Mouse (Mus musculus) limb, embryonic 14.5 days (tissue): ENCODE measurements around the gene Ecel1. TPM values are rescaled to one million over a fixed set of nuclear protein-coding genes. Genes with fewer than 3 reads are reported as not detected.

Source experiments
- ATAC-seq: fragments of 200-750 bp; cut with Nextera tagmentation; 2 replicates; pipeline ENCODE4 v1.8.0; 2017; ENCODE audit warnings: low read depth, moderate number of reproducible peaks, moderate TSS enrichment; ENCODE audit not compliant: low FRiP score
- DNase-seq: peaks from one replicate; pipeline ENCODE4 v3.0.0-alpha.2; 2015; ENCODE audit warnings: low spot score
- H3K27ac ChIP-seq: fragments of 300-500 bp; sonication (generic); replicated peaks from 2 replicates; pipeline ENCODE4 v1.5.1; 2014; ENCODE audit warnings: low read depth, mild to moderate bottlenecking, low read length, moderate library complexity, mixed read lengths
- H3K27me3 ChIP-seq: fragments of 300-500 bp; sonication (generic); 2 replicates; pipeline ENCODE4 v1.6.1; 2014; ENCODE audit warnings: low read length, mixed read lengths; ENCODE audit not compliant: control insufficient read depth, insufficient read depth
- H3K36me3 ChIP-seq: fragments of 300-500 bp; sonication (generic); 2 replicates; pipeline ENCODE4 v1.6.1; 2014; ENCODE audit warnings: mild to moderate bottlenecking, low read length, moderate library complexity, mixed read lengths; ENCODE audit not compliant: control insufficient read depth, insufficient read depth
- H3K4me1 ChIP-seq: fragments of 300-500 bp; sonication (generic); 2 replicates; pipeline ENCODE4 v1.6.1; 2014; ENCODE audit warnings: antibody characterized with exemption, low read length, mixed read lengths; ENCODE audit not compliant: control insufficient read depth, insufficient read depth
- H3K4me2 ChIP-seq: fragments of 300-500 bp; sonication (generic); replicated peaks from 2 replicates; pipeline ENCODE4 v1.6.1; 2014; ENCODE audit warnings: low read depth, mild to moderate bottlenecking, low read length, moderate library complexity; ENCODE audit not compliant: severe bottlenecking
- H3K4me3 ChIP-seq: fragments of 300-500 bp; sonication (generic); replicated peaks from 2 replicates; pipeline ENCODE4 v1.5.1; 2014; ENCODE audit warnings: low read length
- H3K9ac ChIP-seq: fragments of 300-500 bp; sonication (generic); 2 replicates; pipeline ENCODE4 v1.6.1; 2014; ENCODE audit warnings: mild to moderate bottlenecking, low read depth, low read length, moderate library complexity; ENCODE audit not compliant: severe bottlenecking
- H3K9me3 ChIP-seq: fragments of 300-500 bp; sonication (generic); 2 replicates; pipeline ENCODE4 v1.6.1; 2016; ENCODE audit warnings: low read length; ENCODE audit not compliant: control insufficient read depth
- POLR2A ChIP-seq: fragments of 200-500 bp; IDR thresholded peaks from 2 replicates; pipeline ENCODE4 v1.8.0; 2012; ENCODE audit warnings: inconsistent platforms, mild to moderate bottlenecking, moderate library complexity, borderline replicate concordance; ENCODE audit not compliant: insufficient read depth, insufficient read length; ENCODE audit errors: extremely low read depth
- WGBS: fragments of 180-500 bp; shearing (Covaris S2); extraction: QIAGEN DNeasy Blood & Tissue Kit; methylation state at CpG from one replicate; pipeline ENCODE4 v1.1.7; 2014; 5-methylcytosine and 5-hydroxymethylcytosine counted together
- polyA plus RNA-seq, 2 experiments: library from polyadenylated mRNA; depleted of rRNA in 1 of 2; stranded (reverse) in 1 of 2; unstranded in 1 of 2; fragments of >200 nt; fragmentation: Nextera tagmentation in 1 of 2; extraction: Ambion mirVana in 1 of 2; gene quantifications; 2 replicates each; pipeline versions ENCODE4 v1.2.1 to v1.2.3; 2012 to 2014

The Ecel1 gene
- polyA plus RNA-seq, 2 experiments = 1.0 to 1.4 TPM

DNA sequence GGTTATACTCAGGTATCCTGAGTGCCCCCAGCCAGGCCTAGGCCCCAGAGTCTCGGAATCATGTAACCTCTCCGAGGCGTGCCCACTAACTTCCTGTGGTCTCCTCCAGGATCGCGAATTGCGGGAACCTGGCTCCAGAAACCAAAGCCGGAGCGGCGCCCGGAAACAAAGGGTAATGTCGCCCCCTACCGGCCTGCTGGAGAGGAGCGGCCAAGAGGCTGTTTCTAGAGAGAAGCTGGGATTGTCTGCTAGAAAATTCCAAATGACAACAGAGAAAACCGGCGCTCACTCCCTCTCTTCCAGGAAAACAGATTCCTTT lies 30.7 kb upstream of the Ecel1 start:
- Histone ChIP-seq H3K9me3 (no peaks in the 10 kb centered on the region), H3K4me2 (peak overlapping the region; percentile 95), H3K27me3 (peaks cover 45% of the 10 kb centered on the region), H3K4me1 (0 out of 2 replicates have a peak, but pooled peaks cover 3% of the 10 kb centered on the region), H3K36me3 (no peaks in the 10 kb centered on the region), H3K27ac (no peak overlapping the region), H3K9ac (peak overlapping the region; percentile 65), H3K4me3 (peak overlapping the region; percentile 53)
- TF ChIP-seq POLR2A = no peak
- 5% methylated on average over 15 of the region's 15 CpGs for WGBS
- ATAC-seq = peak; percentile 53
- peak; percentile 75 for DNase-seq

DNA sequence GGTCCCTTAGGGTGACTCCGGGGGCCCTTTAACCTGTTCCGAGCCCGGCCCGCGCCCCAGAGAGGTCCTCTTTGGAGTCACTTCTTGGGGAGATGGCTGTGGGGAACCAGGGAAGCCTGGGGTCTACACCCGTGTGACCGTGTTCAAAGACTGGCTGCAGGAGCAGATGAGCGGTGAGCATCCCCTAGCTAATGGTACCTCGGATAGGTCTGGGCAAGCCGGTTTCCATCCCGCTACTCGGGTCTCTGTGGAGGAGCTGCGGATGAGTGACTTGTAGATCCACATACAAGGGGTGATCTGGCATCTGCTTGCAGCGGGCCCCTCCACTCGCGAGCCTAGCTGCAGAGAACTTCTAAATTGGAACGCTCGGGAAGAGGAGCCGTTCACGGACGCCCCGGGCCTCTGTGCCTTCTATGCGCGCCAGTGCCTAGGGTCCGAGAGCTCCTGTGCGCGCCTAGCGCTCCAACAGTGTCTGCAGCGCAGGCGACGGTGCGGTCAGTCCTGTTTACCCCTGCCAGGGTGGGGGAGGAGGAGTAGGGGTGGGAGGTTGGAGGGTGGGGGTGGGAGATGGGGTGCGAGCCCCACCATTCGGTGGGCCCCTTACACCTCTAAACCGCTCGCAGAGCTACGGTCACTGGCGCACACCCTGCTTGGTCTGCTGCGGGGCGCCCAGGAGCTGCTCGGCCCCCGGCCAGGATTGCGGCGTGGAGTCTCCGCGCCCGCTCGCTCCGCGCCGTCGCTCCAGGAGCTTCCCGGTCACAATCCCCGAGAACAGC lies 30.1 kb upstream of the Ecel1 start:
- H3K9ac ChIP-seq = peak overlapping the region; percentile 65
- 4% methylated on average over 43 of the region's 54 CpGs for WGBS
- no peaks in the 10 kb centered on the region for H3K36me3 ChIP-seq
- DNase-seq (no peak), ATAC-seq (peak; percentile 45)
- 0 out of 2 replicates have a peak, but pooled peaks cover 3% of the 10 kb centered on the region for H3K4me1 ChIP-seq
- H3K27ac ChIP-seq = no peak overlapping the region
- H3K27me3 ChIP-seq = peaks cover 45% of the 10 kb centered on the region
- no peaks in the 10 kb centered on the region for H3K9me3 ChIP-seq
- H3K4me3 ChIP-seq = peak overlapping the region; percentile 53
- peak overlapping the region; percentile 95 for H3K4me2 ChIP-seq
- TF ChIP-seq POLR2A = no peak

DNA sequence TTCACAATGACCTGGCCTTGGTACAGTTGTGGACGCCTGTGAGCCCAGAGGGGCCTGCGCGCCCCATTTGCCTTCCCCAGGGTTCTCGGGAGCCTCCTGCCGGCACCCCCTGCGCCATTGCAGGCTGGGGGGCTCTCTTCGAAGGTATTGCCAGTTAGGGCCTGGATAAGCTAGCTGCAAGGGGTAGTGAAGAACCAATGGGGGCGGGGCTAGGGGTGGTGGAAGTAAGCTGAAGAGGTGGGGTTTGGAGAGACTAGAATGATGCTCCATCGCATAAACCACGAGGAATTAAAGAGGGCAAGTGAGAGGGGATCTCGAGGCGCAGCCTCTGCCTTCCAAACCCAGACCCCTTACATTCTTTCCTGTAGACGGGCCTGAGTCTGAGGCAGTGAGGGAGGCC lies 29.2 kb upstream of the Ecel1 start:
- Histone ChIP-seq H3K4me1 (0 out of 2 replicates have a peak, but pooled peaks cover 3% of the 10 kb centered on the region), H3K9ac (no peak overlapping the region), H3K36me3 (no peaks in the 10 kb centered on the region), H3K4me3 (no peak overlapping the region), H3K27ac (no peak overlapping the region), H3K27me3 (peaks cover 45% of the 10 kb centered on the region), H3K9me3 (no peaks in the 10 kb centered on the region), H3K4me2 (no peak overlapping the region)
- DNase-seq = no peak
- WGBS = 10% methylated on average over 13 of the region's 13 CpGs
- no peak for TF ChIP-seq POLR2A
- ATAC-seq = no peak

DNA sequence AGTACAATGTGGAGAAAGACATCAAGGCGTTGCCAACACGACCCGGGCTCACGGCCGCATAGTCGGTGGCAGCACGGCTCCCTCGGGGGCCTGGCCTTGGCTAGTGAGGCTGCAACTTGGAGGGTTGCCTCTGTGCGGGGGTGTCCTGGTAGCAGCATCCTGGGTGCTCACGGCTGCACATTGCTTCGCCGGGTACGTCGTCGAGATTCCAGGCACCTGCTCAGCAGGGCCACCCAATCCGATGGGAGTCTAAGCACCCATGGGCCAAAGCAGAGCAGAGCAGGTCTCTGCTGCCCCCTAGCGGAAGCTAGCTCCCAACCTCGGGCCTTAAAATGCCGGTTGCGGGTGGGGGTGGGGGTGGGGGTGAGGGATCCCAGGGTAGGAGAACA lies 28.4 kb upstream of the Ecel1 start:
- no peak for ATAC-seq
- no peak for TF ChIP-seq POLR2A

DNA sequence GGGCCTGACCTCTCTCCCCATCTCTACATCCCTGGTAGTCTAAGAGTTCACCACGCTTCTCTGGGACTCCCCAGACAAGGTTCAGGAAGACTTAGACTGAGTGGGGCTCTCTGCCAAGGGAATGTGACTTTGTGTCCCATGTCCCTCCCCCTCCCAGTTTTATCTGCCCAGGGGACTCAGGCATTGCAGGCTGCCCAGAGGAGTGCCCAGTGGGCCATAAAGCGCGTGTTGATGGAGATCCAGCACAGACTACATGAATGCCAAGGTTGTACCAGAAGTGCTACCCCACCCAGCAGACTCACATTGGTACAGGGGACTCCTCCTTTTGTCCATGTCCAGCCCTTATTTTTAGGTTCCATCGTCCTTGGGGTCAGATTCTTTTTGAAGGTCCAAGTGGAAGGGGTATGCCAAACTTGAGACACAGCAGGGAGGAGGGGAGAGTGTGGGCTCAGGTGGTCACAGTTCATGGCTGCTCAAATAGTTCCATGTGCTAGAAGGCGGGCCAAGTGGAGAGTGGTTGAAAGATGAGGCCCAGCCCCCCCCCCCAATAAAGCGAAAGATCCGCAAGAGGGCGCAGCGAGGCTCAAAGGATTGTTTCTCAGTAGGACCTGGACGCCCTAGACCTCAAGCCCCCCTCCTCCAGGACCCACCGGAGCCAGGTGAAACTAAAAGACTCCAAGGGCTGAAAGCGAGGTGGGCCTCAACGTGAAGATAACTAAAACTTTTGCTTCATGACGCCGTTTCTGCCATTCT lies 27.9 kb upstream of the Ecel1 start:
- ATAC-seq (no peak), DNase-seq (peak; percentile 14)
- Histone ChIP-seq H3K9ac (no peak overlapping the region), H3K4me3 (no peak overlapping the region), H3K27ac (no peak overlapping the region), H3K9me3 (no peaks in the 10 kb centered on the region), H3K36me3 (no peaks in the 10 kb centered on the region), H3K27me3 (peaks cover 45% of the 10 kb centered on the region), H3K4me1 (0 out of 2 replicates have a peak, but pooled peaks cover 3% of the 10 kb centered on the region), H3K4me2 (no peak overlapping the region)
- TF ChIP-seq POLR2A = no peak
- WGBS = 32% methylated on average over 15 of the region's 15 CpGs

More for the DNA sequence above, 28.4 kb upstream of the Ecel1 start:
- H3K9ac ChIP-seq = no peak overlapping the region
- H3K4me2 ChIP-seq = no peak overlapping the region
- WGBS = 6% methylated on average over 20 of the region's 20 CpGs
- H3K4me3 ChIP-seq = no peak overlapping the region
- peak; percentile 60 for DNase-seq
- no peaks in the 10 kb centered on the region for H3K36me3 ChIP-seq
- peaks cover 45% of the 10 kb centered on the region for H3K27me3 ChIP-seq
- H3K9me3 ChIP-seq = no peaks in the 10 kb centered on the region
- 0 out of 2 replicates have a peak, but pooled peaks cover 3% of the 10 kb centered on the region for H3K4me1 ChIP-seq
- H3K27ac ChIP-seq = no peak overlapping the region
